Mouse (Mus musculus): ENCODE results near the gene Sgms2. TPM values are rescaled to one million over a fixed set of nuclear protein-coding genes. Genes with fewer than 3 reads are reported as not detected.
A peak's percentile ranks its signal among the peaks of the same experiment; 100 is the strongest.

Gene Sgms2
- polyA plus RNA-seq, 1 experiment from 2014 or later, result 39.7 TPM

DNA sequence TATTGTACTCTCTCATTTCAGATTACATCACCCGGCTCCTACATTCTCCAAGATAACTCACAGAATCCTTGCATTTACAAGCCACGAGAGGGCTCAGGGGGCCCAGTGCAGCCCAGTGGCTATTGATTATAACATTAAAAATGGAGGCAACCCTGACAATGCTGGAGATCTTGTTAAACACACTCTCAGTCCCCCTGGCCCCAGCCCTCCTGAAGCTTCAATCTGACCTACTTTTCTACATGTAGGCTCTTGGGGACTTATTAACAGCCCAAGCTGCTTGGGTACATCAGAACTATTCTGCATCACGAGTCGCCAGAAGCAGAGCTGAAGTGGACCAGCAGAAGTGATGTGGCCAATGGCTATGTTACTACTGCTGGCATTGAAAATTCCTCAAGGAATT is 164.6 kb downstream of the Sgms2 start:
- no peaks in the 10 kb centered on the region for H3K27me3 ChIP-seq
- ATAC-seq, result no peak
- DNase-seq (ENCODE audit: low read depth, low spot score), result no peak
- in situ Hi-C loops (cut with MboI; ENCODE audit: low pct_unique_long_range_greater_than_20kb), result no loop called here
- no peak for TF ChIP-seq CTCF (IDR thresholded peaks at IDR 0.05)
- CTCF ChIA-PET, result interaction anchor here (0.9 to 1.1 kb wide), 2 partner anchors 225 to 260 kb away, joined by 3 read pairs; no protein-coding TSS in a partner anchor
- POLR2A ChIA-PET, result no interaction called here

DNA sequence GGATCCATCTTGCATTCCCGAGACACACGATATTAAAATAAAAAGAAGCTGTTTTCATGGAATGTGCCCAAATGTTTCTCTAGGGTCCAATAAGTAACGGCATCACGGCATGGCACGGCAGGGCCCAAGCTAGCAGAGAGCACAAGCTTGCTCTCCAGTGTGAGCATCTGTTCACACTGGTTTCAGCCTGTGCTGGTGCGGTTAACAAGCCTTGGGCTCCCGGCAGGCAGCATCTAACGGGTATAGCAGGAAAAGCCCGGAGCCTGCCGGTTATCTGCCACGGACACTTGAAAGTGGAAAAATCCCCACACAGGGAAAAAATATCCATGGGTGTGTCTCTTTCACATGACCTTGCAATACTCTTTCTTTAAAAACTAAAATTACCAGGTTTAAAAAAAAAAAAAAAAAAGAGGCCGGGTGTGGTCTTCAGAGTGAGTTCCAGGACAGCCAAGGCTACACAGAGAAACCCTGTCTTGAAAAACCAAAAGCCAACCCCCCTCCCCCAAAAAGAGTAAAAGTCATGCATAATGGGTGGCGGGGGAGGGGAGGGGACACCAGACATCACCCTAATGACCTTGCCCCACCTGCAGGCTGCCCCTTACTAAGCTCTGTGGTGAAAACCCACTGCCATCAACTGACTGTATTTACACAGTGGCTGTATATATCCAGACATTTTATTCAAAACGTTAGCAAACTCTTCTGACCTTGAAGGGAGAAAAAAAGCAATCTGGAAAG is 169.0 kb downstream of the Sgms2 start:
- no peak for TF ChIP-seq CTCF (IDR thresholded peaks at IDR 0.05)
- no peaks in the 10 kb centered on the region for H3K27me3 ChIP-seq
- ChIA-PET CTCF (interaction anchor here (0.9 to 5.6 kb wide), 6 partner anchors 10 to 230 kb away, joined by 3 to 81 read pairs (median 8); no protein-coding TSS in a partner anchor), POLR2A (interaction anchor here (0.6 to 1.0 kb wide), 3 partner anchors 160 to 559 kb away, joined by 3 to 5 read pairs (median 4); no protein-coding TSS in a partner anchor)
- ATAC-seq (no peak), DNase-seq (ENCODE audit: low read depth, low spot score) (no peak)
- in situ Hi-C loops (cut with MboI; ENCODE audit: low pct_unique_long_range_greater_than_20kb), result no loop called here

DNA sequence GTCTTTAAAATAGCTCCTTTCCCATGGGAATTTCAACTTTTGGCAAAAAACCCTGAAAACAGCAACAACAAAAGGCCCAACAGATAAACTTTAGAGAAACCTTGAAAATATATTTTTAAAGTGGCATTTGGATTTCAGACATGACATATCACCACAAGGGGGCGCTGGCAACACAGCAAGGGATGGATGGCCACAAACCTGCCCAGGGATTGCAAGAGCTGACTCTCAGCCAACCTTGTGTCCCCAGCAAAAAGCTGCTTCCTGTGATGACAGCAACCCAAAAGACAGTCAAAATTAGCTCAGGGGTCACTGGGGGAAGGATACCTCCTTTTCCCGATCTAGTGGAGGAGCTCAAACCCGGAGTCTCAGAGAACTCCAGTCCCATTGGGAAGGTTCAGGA is 171.0 kb downstream of the Sgms2 start:
- H3K27me3 ChIP-seq, result no peaks in the 10 kb centered on the region
- in situ Hi-C loops (cut with MboI; ENCODE audit: low pct_unique_long_range_greater_than_20kb), result no loop called here
- POLR2A ChIA-PET, result interaction anchor here (0.8 to 1.8 kb wide), 4 partner anchors 12 to 232 kb away, joined by 3 to 5 read pairs (median 4); partner anchors contain the start of gene Cyp2u1
- ATAC-seq (peak; percentile 51), DNase-seq (ENCODE audit: low read depth, low spot score) (peak; percentile 37)
- TF ChIP-seq CTCF (IDR thresholded peaks at IDR 0.05), result peak; percentile 98
- CTCF ChIA-PET, result interaction anchor here (0.7 to 5.6 kb wide), 43 partner anchors 9 to 267 kb away, joined by 3 to 81 read pairs (median 5); partner anchors contain the start of genes Cyp2u1 and Papss1

DNA sequence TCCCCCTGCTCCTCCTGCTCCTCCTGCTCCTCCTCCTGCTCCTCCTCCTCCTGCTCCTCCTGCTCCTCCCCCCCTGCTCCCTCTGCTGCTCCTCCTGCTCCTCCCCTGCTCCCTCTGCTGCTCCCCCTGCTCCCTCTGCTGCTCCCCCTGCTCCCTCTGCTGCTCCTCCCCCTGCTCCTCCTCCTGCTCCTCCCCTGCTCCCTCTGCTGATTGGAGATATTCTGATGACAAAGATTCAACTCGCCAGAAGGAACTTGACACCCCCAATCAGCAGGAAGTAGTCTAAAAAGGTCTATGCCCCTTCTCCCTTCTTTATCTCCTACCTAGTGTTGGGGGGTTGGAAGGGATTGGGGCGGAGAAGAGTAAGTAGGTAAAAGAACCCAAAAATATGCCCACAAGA is 173.0 kb downstream of the Sgms2 start:
- TF ChIP-seq CTCF (IDR thresholded peaks at IDR 0.05), result no peak
- no peaks in the 10 kb centered on the region for H3K27me3 ChIP-seq
- no peak for ATAC-seq
- no peak for DNase-seq (ENCODE audit: low read depth, low spot score)
- in situ Hi-C loops (cut with MboI; ENCODE audit: low pct_unique_long_range_greater_than_20kb), result no loop called here
- POLR2A ChIA-PET, result no interaction called here
- CTCF ChIA-PET, result interaction anchor here (5.6 kb wide), 1 partner anchor 234 kb away, joined by 81 read pairs; no protein-coding TSS in a partner anchor

DNA sequence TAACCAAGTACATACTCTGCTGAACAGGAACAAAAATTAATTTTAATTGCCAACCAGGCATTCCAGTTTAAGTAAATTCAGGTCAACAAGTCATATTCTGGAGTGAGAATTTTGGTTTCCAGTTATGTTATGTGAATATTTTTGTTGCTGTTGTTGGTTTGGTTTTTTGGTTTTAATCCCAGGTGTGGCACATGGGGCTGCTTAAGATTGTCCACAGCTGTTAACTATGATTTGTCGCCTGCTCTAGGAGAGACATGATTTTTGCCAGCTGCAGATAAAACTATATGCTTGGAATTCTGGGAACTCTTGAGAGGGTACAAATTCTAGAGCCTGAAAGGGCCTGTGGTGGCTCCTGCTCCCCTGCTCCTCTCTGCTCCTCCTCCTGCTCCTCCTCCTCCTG is 174.1 kb downstream of the Sgms2 start:
- TF ChIP-seq CTCF (IDR thresholded peaks at IDR 0.05), result no peak
- H3K27me3 ChIP-seq, result no peaks in the 10 kb centered on the region
- in situ Hi-C loops (cut with MboI; ENCODE audit: low pct_unique_long_range_greater_than_20kb), result no loop called here
- DNase-seq (ENCODE audit: low read depth, low spot score) (no peak), ATAC-seq (no peak)
- ChIA-PET POLR2A (interaction anchor here (0.9 kb wide), 1 partner anchor 234 kb away, joined by 6 read pairs; no protein-coding TSS in a partner anchor), CTCF (interaction anchor here (1.0 to 1.4 kb wide), 3 partner anchors 12 to 245 kb away, joined by 3 read pairs; no protein-coding TSS in a partner anchor)

DNA sequence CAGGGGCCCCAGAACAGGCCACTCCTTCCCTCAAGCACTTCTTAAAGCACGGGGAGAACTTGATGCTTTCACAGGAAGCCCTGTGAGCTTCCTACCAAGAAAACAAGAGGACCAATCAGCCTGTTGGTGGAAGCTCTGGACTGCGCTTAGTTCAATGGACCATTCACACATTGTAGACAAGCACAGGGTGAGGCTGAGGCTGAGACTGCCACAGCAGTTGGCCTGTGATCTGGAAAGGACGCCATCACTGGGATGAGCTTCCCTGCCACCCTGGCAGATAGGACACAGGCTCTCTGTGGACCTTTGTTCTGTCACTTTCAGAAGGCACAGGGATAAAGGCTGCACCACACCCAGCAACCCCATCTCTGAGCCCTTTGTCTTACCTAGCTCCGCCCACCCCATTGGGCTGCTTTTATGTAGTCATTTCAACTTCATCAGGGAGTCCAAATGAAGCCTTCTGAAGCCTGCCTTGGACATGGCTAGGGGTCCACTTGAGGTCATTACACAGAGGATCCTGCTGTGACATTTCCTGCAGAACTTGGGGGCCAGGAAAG is 175.2 kb downstream of the Sgms2 start:
- ChIA-PET CTCF (interaction anchor here (1.0 to 1.4 kb wide), 4 partner anchors 12 to 246 kb away, joined by 3 read pairs; no protein-coding TSS in a partner anchor), POLR2A (interaction anchor here (0.6 kb wide), 1 partner anchor 559 kb away, joined by 3 read pairs; no protein-coding TSS in a partner anchor)
- TF ChIP-seq CTCF (IDR thresholded peaks at IDR 0.05), result no peak
- H3K27me3 ChIP-seq, result no peaks in the 10 kb centered on the region
- no peak for ATAC-seq
- in situ Hi-C loops (cut with MboI; ENCODE audit: low pct_unique_long_range_greater_than_20kb), result no loop called here
- DNase-seq (ENCODE audit: low read depth, low spot score), result no peak

DNA sequence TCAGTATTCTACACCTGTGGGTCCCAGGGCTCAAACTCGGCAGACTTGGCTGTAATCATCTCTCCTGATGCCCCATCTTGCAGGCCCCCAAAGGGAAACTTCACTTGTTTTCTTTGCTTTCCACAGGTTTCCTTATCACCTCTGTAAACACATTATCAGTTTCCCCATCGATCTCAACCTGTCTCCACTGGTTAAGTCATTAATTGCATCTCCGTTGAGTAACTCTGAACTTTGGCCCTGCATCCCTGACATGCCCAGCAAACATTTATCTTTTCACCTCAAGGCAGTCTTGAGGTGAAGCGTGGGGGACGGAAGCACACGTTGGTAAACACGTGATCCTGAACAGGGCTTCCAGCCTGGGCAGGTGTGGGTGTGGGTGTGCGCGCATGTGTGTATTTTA is 178.9 kb downstream of the Sgms2 start:
- POLR2A ChIA-PET, result interaction anchor here (1.4 kb wide), 1 partner anchor 33 kb away, joined by 3 read pairs; no protein-coding TSS in a partner anchor
- no peak for TF ChIP-seq CTCF (IDR thresholded peaks at IDR 0.05)
- CTCF ChIA-PET, result interaction anchor here (1.6 kb wide), 1 partner anchor 8 kb away, joined by 6 read pairs; the partner anchor contains the start of gene Cyp2u1
- DNase-seq (ENCODE audit: low read depth, low spot score) (no peak), ATAC-seq (no peak)
- no peaks in the 10 kb centered on the region for H3K27me3 ChIP-seq
- in situ Hi-C loops (cut with MboI; ENCODE audit: low pct_unique_long_range_greater_than_20kb), result no loop called here

DNA sequence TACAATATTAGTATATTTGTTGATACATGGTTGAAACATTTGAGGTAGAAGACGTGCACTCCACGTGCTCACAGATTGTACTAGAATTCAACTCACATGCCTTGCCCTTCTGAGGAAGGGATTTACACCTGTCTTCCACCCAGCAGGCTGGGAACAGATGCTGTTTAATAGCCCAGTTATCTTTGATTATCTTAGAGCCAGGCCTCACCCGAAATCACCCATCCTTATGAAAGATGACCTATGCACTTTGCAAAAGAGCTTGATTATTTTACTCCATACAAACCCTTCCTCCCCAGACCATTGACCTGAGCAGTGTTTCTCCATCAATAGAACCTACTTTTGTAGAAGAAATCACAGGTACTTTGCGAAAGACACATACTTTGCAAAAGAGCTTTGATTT is 180.6 kb downstream of the Sgms2 start:
- in situ Hi-C loops (cut with MboI; ENCODE audit: low pct_unique_long_range_greater_than_20kb), result no loop called here
- no peaks in the 10 kb centered on the region for H3K27me3 ChIP-seq
- CTCF ChIA-PET, result interaction anchor here (1.0 to 2.6 kb wide), 5 partner anchors 9 to 243 kb away, joined by 3 to 15 read pairs (median 3); no protein-coding TSS in a partner anchor
- POLR2A ChIA-PET, result no interaction called here
- no peak for ATAC-seq
- TF ChIP-seq CTCF (IDR thresholded peaks at IDR 0.05), result no peak
- DNase-seq (ENCODE audit: low read depth, low spot score), result no peak

DNA sequence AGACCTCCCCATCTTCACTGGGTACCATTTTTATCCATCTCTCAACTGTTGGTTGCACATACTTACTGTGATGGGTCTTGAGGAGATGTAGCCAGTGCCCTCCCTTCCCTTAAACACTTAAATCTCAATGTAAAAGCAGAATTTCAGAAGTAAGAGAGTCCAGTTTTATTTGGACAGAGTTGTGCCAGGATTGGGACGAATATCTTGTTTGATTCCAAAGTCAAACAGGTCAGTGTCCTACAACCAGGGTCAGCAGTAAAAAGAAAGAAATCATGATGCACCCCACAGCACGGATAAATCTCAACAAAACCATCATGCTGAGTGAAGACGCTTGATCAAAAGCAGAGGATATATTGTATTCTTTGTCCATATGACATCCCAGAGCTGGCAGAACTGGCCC is 183.4 kb downstream of the Sgms2 start:
- TF ChIP-seq CTCF (IDR thresholded peaks at IDR 0.05), result no peak
- in situ Hi-C loops (cut with MboI; ENCODE audit: low pct_unique_long_range_greater_than_20kb), result no loop called here
- ATAC-seq, result no peak

DNA sequence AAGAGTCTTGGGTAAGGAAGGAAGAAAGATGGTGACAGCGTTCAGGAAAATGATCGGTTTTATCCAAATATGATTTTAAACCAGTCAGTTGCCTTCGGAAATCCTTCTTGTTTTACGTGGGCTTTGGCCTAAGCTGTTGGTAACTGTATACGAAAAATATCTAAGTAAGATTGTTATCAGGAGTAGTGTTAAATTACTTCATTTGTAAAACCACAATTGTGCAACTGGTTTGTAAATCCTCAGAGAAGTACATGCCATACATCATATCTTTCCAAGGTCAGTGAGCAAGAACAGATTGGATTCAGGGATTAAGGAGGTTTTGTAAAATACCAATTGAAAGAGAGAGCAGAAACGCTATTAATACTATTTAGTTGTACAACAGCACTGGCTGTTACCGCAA is 185.0 kb downstream of the Sgms2 start:
- ATAC-seq (no peak), DNase-seq (ENCODE audit: low read depth, low spot score) (no peak)
- ChIA-PET POLR2A (interaction anchor here (1.1 kb wide), 1 partner anchor 14 kb away, joined by 5 read pairs; no protein-coding TSS in a partner anchor), CTCF (interaction anchor here (2.0 kb wide), 1 partner anchor 14 kb away, joined by 13 read pairs; no protein-coding TSS in a partner anchor)
- no peaks in the 10 kb centered on the region for H3K27me3 ChIP-seq
- TF ChIP-seq CTCF (IDR thresholded peaks at IDR 0.05), result no peak
- in situ Hi-C loops (cut with MboI; ENCODE audit: low pct_unique_long_range_greater_than_20kb), result no loop called here

More for the DNA sequence above, 183.4 kb downstream of the Sgms2 start:
- DNase-seq (ENCODE audit: low read depth, low spot score), result no peak
- ChIA-PET POLR2A (no interaction called here), CTCF (interaction anchor here (2.0 kb wide), 1 partner anchor 13 kb away, joined by 8 read pairs; no protein-coding TSS in a partner anchor)
- no peaks in the 10 kb centered on the region for H3K27me3 ChIP-seq
